Mouse (Mus musculus) liver, postnatal 0 days (tissue): ENCODE measurements around the gene Rims4.

Source experiments
- CTCF ChIP-seq: sonication (generic); IDR thresholded peaks from 2 replicates; pipeline ENCODE4 v1.5.1; 2016; ENCODE audit warnings: antibody characterized with exemption, low read depth
- EP300 ChIP-seq: IDR thresholded peaks from 2 replicates; pipeline ENCODE4 v1.6.1; 2016; ENCODE audit warnings: antibody characterized with exemption, low read depth, mild to moderate bottlenecking

- TF ChIP-seq CTCF (no peak), EP300 (no peak)
These were observed 103.6 kb downstream of the Rims4 start for GRCm38 (mm10) chr2:163814739-163815465.
